Mouse (Mus musculus) stomach, postnatal 0 days (tissue): ENCODE measurements at regions not wholly inside any gene's neighbourhood (a gene's known extent, or its start where the extent isn't known, plus 50 kb on each side); places are given as distances from the start of the nearest gene placed in this dataset.

Experiments used
- ATAC-seq: fragments of 200-750 bp; cut with Nextera tagmentation; 2 replicates; pipeline ENCODE4 v1.8.0; 2017; ENCODE audit not compliant: low FRiP score, low TSS enrichment
- DNase-seq: peaks from one replicate; pipeline ENCODE4 v3.0.0-alpha.2; 2016; ENCODE audit warnings: low spot score
- H3K27ac ChIP-seq: fragments of 300-500 bp; sonication (generic); replicated peaks from 2 replicates; pipeline ENCODE4 v1.5.1; 2014; ENCODE audit warnings: mild to moderate bottlenecking, control low read depth
- H3K27me3 ChIP-seq: fragments of 300-500 bp; sonication (generic); 2 replicates; pipeline ENCODE4 v1.6.1; 2014; ENCODE audit warnings: low read length; ENCODE audit not compliant: control insufficient read depth, insufficient read depth
- H3K36me3 ChIP-seq: fragments of 300-500 bp; sonication (generic); 2 replicates; pipeline ENCODE4 v1.6.1; 2014; ENCODE audit warnings: low read length, mixed read lengths; ENCODE audit not compliant: control insufficient read depth, insufficient read depth
- H3K4me1 ChIP-seq: fragments of 300-500 bp; sonication (generic); replicated peaks from 2 replicates; pipeline ENCODE4 v1.6.1; 2014; ENCODE audit warnings: antibody characterized with exemption; ENCODE audit not compliant: control insufficient read depth, insufficient read depth
- H3K4me2 ChIP-seq: fragments of 300-500 bp; sonication (generic); replicated peaks from 2 replicates; pipeline ENCODE4 v1.6.1; 2014; ENCODE audit warnings: low read depth, mild to moderate bottlenecking, control low read depth, moderate library complexity
- H3K4me3 ChIP-seq: fragments of 300-500 bp; sonication (generic); 2 replicates; pipeline ENCODE4 v1.5.1; 2014; ENCODE audit warnings: low read depth, low read length, control low read depth
- H3K9ac ChIP-seq: fragments of 300-500 bp; sonication (generic); 2 replicates; pipeline ENCODE4 v1.6.1; 2014; ENCODE audit warnings: mild to moderate bottlenecking, low read length, control low read depth, mixed read lengths
- H3K9me3 ChIP-seq: fragments of 300-500 bp; sonication (generic); 2 replicates; pipeline ENCODE4 v1.6.1; 2016; ENCODE audit warnings: low read length; ENCODE audit not compliant: control insufficient read depth
- CTCF ChIP-seq: IDR thresholded peaks from 2 replicates; pipeline ENCODE4 v1.5.1; 2016; ENCODE audit warnings: antibody characterized with exemption, low read depth, mild to moderate bottlenecking, moderate library complexity
- EP300 ChIP-seq: optimal IDR thresholded peaks from 2 replicates; pipeline ENCODE3; 2016; ENCODE audit warnings: antibody characterized with exemption
- WGBS: fragments of 180-500 bp; shearing (Covaris S2); extraction: QIAGEN DNeasy Blood & Tissue Kit; methylation state at CpG from one replicate; pipeline ENCODE4 v1.1.7; 2014; 5-methylcytosine and 5-hydroxymethylcytosine counted together

GRCm38 (mm10) chr1:122396342-122396741, 828.6 kb upstream of the Ddx18 start:
- TF ChIP-seq CTCF (no peak), EP300 (no peak)
- no peak overlapping the region for H3K9ac ChIP-seq
- no peak for DNase-seq
- WGBS: 93% methylated on average over 2 of the region's 2 CpGs
- no peaks in the 10 kb centered on the region for H3K27me3 ChIP-seq
- ATAC-seq: no peak
- H3K4me2 ChIP-seq: no peak overlapping the region
- no peak overlapping the region for H3K4me3 ChIP-seq
- H3K27ac ChIP-seq: no peak overlapping the region
- no peaks in the 10 kb centered on the region for H3K36me3 ChIP-seq
- no peaks in the 10 kb centered on the region for H3K4me1 ChIP-seq
- no peaks in the 10 kb centered on the region for H3K9me3 ChIP-seq

GRCm38 (mm10) chr1:122393660-122394355, 826.0 kb upstream of the Ddx18 start:
- no peaks in the 10 kb centered on the region for H3K4me1 ChIP-seq
- H3K9ac ChIP-seq: no peak overlapping the region
- no peak for TF ChIP-seq EP300
- no peak for TF ChIP-seq CTCF
- WGBS: 65% methylated on average over 3 of the region's 3 CpGs
- no peak overlapping the region for H3K27ac ChIP-seq
- H3K4me2 ChIP-seq: no peak overlapping the region
- H3K9me3 ChIP-seq: no peaks in the 10 kb centered on the region
- ATAC-seq: no peak
- no peak for DNase-seq
- no peaks in the 10 kb centered on the region for H3K27me3 ChIP-seq
- no peak overlapping the region for H3K4me3 ChIP-seq
- no peaks in the 10 kb centered on the region for H3K36me3 ChIP-seq

GRCm38 (mm10) chr1:122357015-122357414, 789.2 kb upstream of the Ddx18 start:
- H3K4me2 ChIP-seq: no peak overlapping the region
- TF ChIP-seq EP300 (no peak), CTCF (no peak)
- H3K9ac ChIP-seq: no peak overlapping the region
- H3K27me3 ChIP-seq: 0 out of 2 replicates have a peak, but pooled peaks cover 2% of the 10 kb centered on the region
- no peaks in the 10 kb centered on the region for H3K4me1 ChIP-seq
- ATAC-seq (peak; percentile 100), DNase-seq (peak; percentile 96)
- H3K9me3 ChIP-seq: no peaks in the 10 kb centered on the region; the same call in 1 of the 2 replicates
- WGBS: 88% methylated on average over 16 of the region's 16 CpGs
- no peak overlapping the region for H3K27ac ChIP-seq
- 0 out of 2 replicates have a peak overlapping the region, but pooled peaks have one; percentile 9 for H3K4me3 ChIP-seq
- no peaks in the 10 kb centered on the region for H3K36me3 ChIP-seq

GRCm38 (mm10) chr1:122351530-122351929, 783.7 kb upstream of the Ddx18 start:
- Histone ChIP-seq H3K27ac (no peak overlapping the region), H3K36me3 (no peaks in the 10 kb centered on the region), H3K9ac (no peak overlapping the region), H3K4me3 (no peak overlapping the region), H3K9me3 (no peaks in the 10 kb centered on the region), H3K4me2 (no peak overlapping the region), H3K4me1 (no peaks in the 10 kb centered on the region), H3K27me3 (no peaks in the 10 kb centered on the region)
- no peak for DNase-seq
- ATAC-seq: no peak
- TF ChIP-seq EP300: no peak
- TF ChIP-seq CTCF: peak; percentile 46

- Histone ChIP-seq H3K27me3 (no peaks in the 10 kb centered on the region), H3K4me2 (no peak overlapping the region), H3K27ac (no peak overlapping the region), H3K9me3 (no peaks in the 10 kb centered on the region), H3K4me1 (no peaks in the 10 kb centered on the region), H3K9ac (no peak overlapping the region), H3K36me3 (no peaks in the 10 kb centered on the region), H3K4me3 (no peak overlapping the region)
- DNase-seq (no peak), ATAC-seq (no peak)
- TF ChIP-seq CTCF (no peak), EP300 (no peak)
- WGBS: 34% methylated on average over 6 of the region's 6 CpGs
These were observed 765.5 kb upstream of the Ddx18 start for GRCm38 (mm10) chr1:122333267-122333666.

GRCm38 (mm10) chr1:122328276-122328675, 760.5 kb upstream of the Ddx18 start:
- TF ChIP-seq CTCF (no peak), EP300 (no peak)
- ATAC-seq (no peak), DNase-seq (no peak)
- Histone ChIP-seq H3K4me1 (no peaks in the 10 kb centered on the region), H3K36me3 (no peaks in the 10 kb centered on the region), H3K4me3 (no peak overlapping the region), H3K4me2 (no peak overlapping the region), H3K27ac (no peak overlapping the region), H3K9me3 (no peaks in the 10 kb centered on the region), H3K9ac (no peak overlapping the region), H3K27me3 (no peaks in the 10 kb centered on the region)
- WGBS: 44% methylated on average over 1 of the region's 1 CpGs
